Mouse (Mus musculus): Measurements from ENCODE around the gene Zfhx3. TPM values are rescaled to one million over a fixed set of nuclear protein-coding genes. Genes with fewer than 3 reads are reported as not detected.

The Zfhx3 gene
- total and polyA plus RNA-seq, 3 experiments, result 0.23 to 2.5 TPM; not detected in 1

DNA sequence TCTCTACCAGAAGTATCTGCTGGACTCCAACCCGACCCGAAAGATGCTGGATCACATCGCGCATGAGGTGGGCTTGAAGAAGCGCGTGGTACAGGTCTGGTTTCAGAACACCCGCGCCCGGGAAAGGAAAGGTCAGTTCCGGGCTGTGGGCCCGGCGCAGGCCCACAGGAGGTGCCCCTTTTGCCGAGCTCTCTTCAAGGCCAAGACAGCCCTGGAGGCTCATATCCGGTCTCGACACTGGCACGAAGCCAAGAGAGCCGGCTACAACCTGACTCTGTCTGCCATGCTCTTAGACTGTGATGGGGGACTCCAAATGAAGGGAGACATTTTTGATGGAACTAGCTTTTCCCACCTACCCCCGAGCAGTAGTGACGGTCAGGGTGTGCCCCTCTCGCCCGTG, 1007.9 kb downstream of the Zfhx3 start:
- no peak for DNase-seq (ENCODE audit: low read depth, low spot score)
- Histone ChIP-seq H3K27me3 (ENCODE audit: control insufficient read depth in 1 of 2, insufficient read depth in 2 of 2, low read length in 2 of 2) (no peaks in the 10 kb centered on the region), H3K4me3 (ENCODE audit: control insufficient read depth in 1 of 2, insufficient read depth in 1 of 2, low read depth in 2 of 2, low read length in 2 of 2) (no peak overlapping the region), H3K27ac (ENCODE audit: control insufficient read depth, low read depth, low read length) (no peak overlapping the region), H3K36me3 (ENCODE audit: control insufficient read depth in 1 of 2, insufficient read depth in 2 of 2, low read length in 2 of 2) (no peaks in the 10 kb centered on the region), H3K9ac (ENCODE audit: control insufficient read depth, low read depth, low read length, poor library complexity, severe bottlenecking) (no peak overlapping the region), H3K4me1 (ENCODE audit: control insufficient read depth in 1 of 2, insufficient read depth in 2 of 2, low read length in 2 of 2) (no peaks in the 10 kb centered on the region), H3K79me2 (ENCODE audit: control insufficient read depth, insufficient read depth, low read length, poor library complexity) (no peaks in the 10 kb centered on the region), H3K9me3 (replicated peaks; ENCODE audit: insufficient read depth, low read length) (no peaks in the 10 kb centered on the region)
- TF ChIP-seq JUND (IDR thresholded peaks at IDR 0.05; ENCODE audit: low read depth, low read length), result no peak
- TF ChIP-seq SIN3A (IDR thresholded peaks at IDR 0.05; ENCODE audit: low read length), result no peak

DNA sequence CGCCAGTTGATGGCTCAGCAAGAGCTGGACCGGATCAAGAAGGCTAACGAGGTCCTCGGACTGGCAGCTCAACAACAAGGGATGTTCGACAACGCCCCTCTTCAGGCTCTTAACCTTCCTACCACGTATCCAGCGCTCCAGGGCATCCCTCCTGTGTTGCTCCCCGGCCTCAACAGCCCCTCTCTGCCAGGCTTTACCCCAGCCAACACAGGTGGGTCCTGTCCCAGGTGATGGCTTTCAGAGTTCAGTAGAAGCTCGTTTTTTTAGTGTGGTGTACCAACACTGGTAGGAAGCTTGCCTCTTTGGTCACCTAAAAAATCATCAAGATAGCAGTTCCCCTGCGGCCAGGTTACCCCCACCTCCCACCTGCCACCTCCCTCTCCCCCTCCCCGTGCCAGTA, 1009.1 kb downstream of the Zfhx3 start:
- DNase-seq (ENCODE audit: low read depth, low spot score), result no peak
- Histone ChIP-seq H3K4me3 (ENCODE audit: control insufficient read depth in 1 of 2, insufficient read depth in 1 of 2, low read depth in 2 of 2, low read length in 2 of 2) (no peak overlapping the region), H3K9ac (ENCODE audit: control insufficient read depth, low read depth, low read length, poor library complexity, severe bottlenecking) (no peak overlapping the region), H3K79me2 (ENCODE audit: control insufficient read depth, insufficient read depth, low read length, poor library complexity) (no peaks in the 10 kb centered on the region), H3K4me1 (ENCODE audit: control insufficient read depth in 1 of 2, insufficient read depth in 2 of 2, low read length in 2 of 2) (no peaks in the 10 kb centered on the region), H3K9me3 (replicated peaks; ENCODE audit: insufficient read depth, low read length) (no peaks in the 10 kb centered on the region), H3K27ac (ENCODE audit: control insufficient read depth, low read depth, low read length) (no peak overlapping the region), H3K36me3 (ENCODE audit: control insufficient read depth in 1 of 2, insufficient read depth in 2 of 2, low read length in 2 of 2) (no peaks in the 10 kb centered on the region), H3K27me3 (ENCODE audit: control insufficient read depth in 1 of 2, insufficient read depth in 2 of 2, low read length in 2 of 2) (no peaks in the 10 kb centered on the region)
- no peak for TF ChIP-seq TAL1 (IDR thresholded peaks at IDR 0.05; ENCODE audit: low read length)
- no peak for TF ChIP-seq ETS1 (IDR thresholded peaks at IDR 0.05; ENCODE audit: low read depth, low read length)
- TF ChIP-seq MXI1 (IDR thresholded peaks at IDR 0.05; ENCODE audit: low read depth, low read length), result no peak
- TF ChIP-seq RCOR1 (IDR thresholded peaks at IDR 0.05; ENCODE audit: low read depth, low read length), result no peak
- TF ChIP-seq POLR2A (IDR thresholded peaks at IDR 0.05; ENCODE audit: control insufficient read depth in 1 of 2, insufficient read depth in 1 of 2, low read depth in 1 of 2, low read length in 2 of 2, poor library complexity in 1 of 2), result no peak

DNA sequence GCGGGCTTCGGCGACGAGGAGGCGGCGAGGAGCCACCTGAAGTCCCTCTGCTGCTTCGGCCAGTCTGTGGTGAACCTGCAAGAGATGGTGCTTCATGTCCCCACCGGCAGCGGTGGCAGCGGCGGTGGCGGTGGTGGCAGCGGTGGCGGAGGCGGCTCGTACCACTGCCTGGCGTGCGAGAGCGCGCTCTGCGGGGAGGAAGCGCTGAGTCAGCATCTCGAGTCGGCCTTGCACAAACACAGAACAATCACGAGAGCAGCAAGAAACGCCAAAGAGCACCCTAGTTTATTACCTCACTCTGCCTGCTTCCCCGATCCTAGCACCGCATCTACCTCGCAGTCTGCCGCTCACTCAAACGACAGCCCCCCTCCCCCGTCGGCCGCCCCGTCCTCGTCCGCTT, 1014.0 kb downstream of the Zfhx3 start:
- Histone ChIP-seq H3K4me1 (ENCODE audit: control insufficient read depth in 1 of 2, insufficient read depth in 2 of 2, low read length in 2 of 2) (no peaks in the 10 kb centered on the region), H3K9me3 (replicated peaks; ENCODE audit: insufficient read depth, low read length) (no peaks in the 10 kb centered on the region), H3K9ac (ENCODE audit: control insufficient read depth, low read depth, low read length, poor library complexity, severe bottlenecking) (no peak overlapping the region), H3K4me3 (ENCODE audit: control insufficient read depth in 1 of 2, insufficient read depth in 1 of 2, low read depth in 2 of 2, low read length in 2 of 2) (no peak overlapping the region), H3K36me3 (ENCODE audit: control insufficient read depth in 1 of 2, insufficient read depth in 2 of 2, low read length in 2 of 2) (no peaks in the 10 kb centered on the region), H3K27me3 (ENCODE audit: control insufficient read depth in 1 of 2, insufficient read depth in 2 of 2, low read length in 2 of 2) (no peaks in the 10 kb centered on the region), H3K27ac (ENCODE audit: control insufficient read depth, low read depth, low read length) (no peak overlapping the region), H3K79me2 (ENCODE audit: control insufficient read depth, insufficient read depth, low read length, poor library complexity) (no peaks in the 10 kb centered on the region)
- TF ChIP-seq MAZ (IDR thresholded peaks at IDR 0.05; ENCODE audit: low read depth, low read length), result no peak
- TF ChIP-seq MAFK (IDR thresholded peaks at IDR 0.05; ENCODE audit: borderline replicate concordance, low read depth, low read length), result no peak
- TF ChIP-seq MAX (IDR thresholded peaks at IDR 0.05; ENCODE audit: low read length), result no peak
- TF ChIP-seq GABPA (IDR thresholded peaks at IDR 0.05; ENCODE audit: low read depth, low read length), result no peak
- no peak for TF ChIP-seq CHD2 (IDR thresholded peaks at IDR 0.05; ENCODE audit: low read length)
- no peak for TF ChIP-seq GATA1 (IDR thresholded peaks at IDR 0.05; ENCODE audit: low read depth, low read length)
- no peak for TF ChIP-seq ZMIZ1 (IDR thresholded peaks at IDR 0.05; ENCODE audit: low read depth, low read length)
- no peak for TF ChIP-seq TBP (IDR thresholded peaks at IDR 0.05; ENCODE audit: low read depth, low read length)
- TF ChIP-seq TCF12 (IDR thresholded peaks at IDR 0.05; ENCODE audit: low read depth, low read length), result no peak
- TF ChIP-seq RCOR1 (IDR thresholded peaks at IDR 0.05; ENCODE audit: low read depth, low read length), result no peak
- TF ChIP-seq MEF2A (IDR thresholded peaks at IDR 0.05; ENCODE audit: extremely low read depth, insufficient replicate concordance, low read depth, low read length, poor library complexity, severe bottlenecking), result no peak
- no peak for TF ChIP-seq HCFC1 (IDR thresholded peaks at IDR 0.05; ENCODE audit: low read depth, low read length)
- TF ChIP-seq CTCF (IDR thresholded peaks at IDR 0.05 in 2 of 3, conservative IDR thresholded peaks at IDR 0.05 in 1 of 3; ENCODE audit: control insufficient read depth in 1 of 3, insufficient read depth in 1 of 3, low read depth in 2 of 3, low read length in 3 of 3, poor library complexity in 1 of 3, severe bottlenecking in 1 of 3), result no peak
- TF ChIP-seq ETS1 (IDR thresholded peaks at IDR 0.05; ENCODE audit: low read depth, low read length), result no peak
- TF ChIP-seq JUND (IDR thresholded peaks at IDR 0.05; ENCODE audit: low read depth, low read length), result no peak
- TF ChIP-seq ZKSCAN1 (IDR thresholded peaks at IDR 0.05; ENCODE audit: low read depth, low read length), result no peak
- no peak for TF ChIP-seq MYB (IDR thresholded peaks at IDR 0.05; ENCODE audit: low read depth, low read length)
- DNase-seq (ENCODE audit: low read depth, low spot score), result no peak

Data from MEL (cell line).